Mouse (Mus musculus) left cerebral cortex, postnatal 14 days (tissue): ENCODE data around the gene Krr1. TPM values are rescaled to one million over a fixed set of nuclear protein-coding genes. Genes with fewer than 3 reads are reported as not detected.

Experiments used
- DNase-seq, 2 experiments: peaks; one replicate each; pipeline ENCODE4 v3.0.0; 2021 to 2022; ENCODE audit warnings: low spot score in 2 of 2, mixed read lengths in 1 of 2
- intact Hi-C: fragments of 180-260 bp; cut with DNase I; formaldehyde crosslinking; loops from one replicate; pipeline ENCODE4 v1.15.1; 2025
- long read RNA-seq, 2 experiments: library from polyadenylated mRNA; stranded (forward); transcript quantifications; one replicate each; pipeline ENCODE4 v2.0.0; 2021
- total RNA-seq, 2 experiments: library from RNA; stranded (reverse); gene quantifications; 2 replicates each; pipeline ENCODE4 v1.2.3; 2021

Gene Krr1
- 10 to 100 TPM; 31.0 to 33.5 TPM for total RNA-seq
- long read RNA-seq, experiment 1, full-length matches to known transcripts, result 25 of 28 reads
- long read RNA-seq, experiment 1, partial matches to known transcripts, result 1 of 28 reads
- long read RNA-seq, experiment 1, other reads (novel, unspliced or antisense), result 2 of 28 reads
- long read RNA-seq, experiment 2, full-length matches to known transcripts, result 29 of 32 reads
- long read RNA-seq, experiment 2, partial matches to known transcripts, result 0 of 32 reads
- long read RNA-seq, experiment 2, other reads (novel, unspliced or antisense), result 3 of 32 reads

DNA sequence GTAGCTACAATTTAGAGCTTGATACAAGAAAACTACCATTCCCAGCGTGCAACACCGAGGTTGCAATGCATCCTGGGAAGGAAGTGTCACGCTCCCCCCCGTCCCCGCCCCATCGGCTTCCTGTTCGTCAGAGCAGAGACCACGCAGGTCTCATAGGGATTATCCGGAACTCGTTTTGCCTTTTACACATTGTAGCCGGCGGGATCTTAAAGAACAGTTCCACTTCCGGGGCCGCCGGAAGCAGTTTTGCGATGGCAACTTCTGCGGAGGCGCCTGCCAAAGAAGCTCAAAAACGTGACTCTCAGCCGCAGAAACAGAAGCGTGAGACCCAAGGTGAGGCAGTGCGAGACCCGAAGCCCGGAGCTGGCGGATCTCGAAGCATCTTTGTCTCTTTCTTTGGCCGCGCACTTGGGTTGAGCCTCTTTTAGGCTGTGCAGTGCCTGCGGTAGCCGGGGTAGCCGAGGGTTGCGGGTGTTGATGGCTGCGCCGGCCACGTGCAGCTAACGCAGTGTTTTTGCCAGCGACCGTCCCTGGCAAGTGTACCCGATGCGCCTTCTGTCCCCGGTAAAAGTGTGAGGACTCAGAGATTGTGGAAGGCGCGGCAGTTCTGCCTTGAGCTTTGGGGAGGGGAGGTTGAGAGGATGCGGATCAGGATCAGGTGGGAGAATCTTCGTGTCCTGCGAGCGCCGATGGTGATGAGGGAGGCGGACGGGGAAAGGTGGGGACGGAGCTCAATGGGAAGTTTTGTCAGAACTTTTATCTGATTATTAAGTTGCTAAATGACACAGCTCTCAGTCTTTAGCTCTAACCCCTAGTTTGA lies at the start of gene Krr1:
TSS of gene Krr1 (plus strand) at position 123 of the 820 bp plus-strand sequence.
- intact Hi-C loops, result loop anchor here (10.0 kb wide), 1 partner anchor 832 kb away; no protein-coding TSS in a partner anchor
- DNase-seq, result peak; percentile 91 to 96

DNA sequence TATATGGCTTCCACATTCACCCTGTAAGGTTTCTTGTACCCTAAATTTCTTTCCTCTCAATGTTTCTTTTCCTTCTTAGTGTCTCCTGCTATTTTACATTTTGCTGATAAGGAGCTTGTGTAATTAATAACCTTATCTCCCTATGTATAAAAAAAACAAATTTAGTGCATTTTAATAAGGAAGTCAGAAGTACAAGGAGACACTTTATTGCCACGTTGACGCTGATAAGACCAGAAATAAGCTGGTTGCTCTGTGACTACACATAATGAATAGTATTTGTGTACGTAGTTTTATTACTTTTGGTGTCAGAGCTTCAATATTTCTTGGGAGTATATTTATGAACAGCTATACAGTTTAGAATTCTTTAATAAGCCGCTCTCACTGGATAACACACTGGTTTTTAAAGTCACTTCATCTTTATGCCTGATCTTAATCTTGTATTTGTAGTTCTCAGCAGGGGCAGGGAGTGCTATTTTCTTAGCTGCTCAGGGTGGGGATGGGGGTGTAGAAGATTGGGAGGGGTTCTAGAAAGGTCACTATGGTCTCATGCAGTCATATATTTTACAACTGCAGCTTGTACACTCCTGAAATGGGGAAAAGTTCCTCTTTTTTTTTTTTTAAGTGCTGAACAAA lies 48.8 kb upstream of the Krr1 start:
- DNase-seq, result no peak
- intact Hi-C loops, result loop anchor here (2.0 kb wide), 1 partner anchor 417 kb away; the partner anchor contains the start of gene Phlda1

DNA sequence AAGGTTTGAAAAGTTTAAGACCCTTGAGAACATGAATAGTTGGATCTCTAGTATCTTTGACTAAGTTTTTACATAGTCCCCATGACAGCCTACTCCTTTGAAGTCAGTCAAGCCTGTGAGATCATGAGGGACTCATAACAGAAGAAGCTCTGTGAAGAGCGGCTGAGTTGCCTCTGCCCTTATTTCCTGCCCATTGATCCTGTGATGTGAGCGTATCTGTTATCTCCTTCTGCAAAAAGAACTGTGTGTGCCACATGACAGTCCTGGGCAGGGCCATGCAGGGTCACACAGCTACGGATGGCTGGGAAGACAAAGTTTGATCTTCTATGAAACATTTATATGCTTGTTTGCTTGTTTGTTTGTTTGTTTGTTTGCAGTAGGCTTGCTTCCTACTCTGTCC lies 48.3 kb upstream of the Krr1 start:
- DNase-seq, result no peak
- intact Hi-C loops, result loop anchor here (2.0 kb wide), 1 partner anchor 417 kb away; the partner anchor contains the start of gene Phlda1

DNA sequence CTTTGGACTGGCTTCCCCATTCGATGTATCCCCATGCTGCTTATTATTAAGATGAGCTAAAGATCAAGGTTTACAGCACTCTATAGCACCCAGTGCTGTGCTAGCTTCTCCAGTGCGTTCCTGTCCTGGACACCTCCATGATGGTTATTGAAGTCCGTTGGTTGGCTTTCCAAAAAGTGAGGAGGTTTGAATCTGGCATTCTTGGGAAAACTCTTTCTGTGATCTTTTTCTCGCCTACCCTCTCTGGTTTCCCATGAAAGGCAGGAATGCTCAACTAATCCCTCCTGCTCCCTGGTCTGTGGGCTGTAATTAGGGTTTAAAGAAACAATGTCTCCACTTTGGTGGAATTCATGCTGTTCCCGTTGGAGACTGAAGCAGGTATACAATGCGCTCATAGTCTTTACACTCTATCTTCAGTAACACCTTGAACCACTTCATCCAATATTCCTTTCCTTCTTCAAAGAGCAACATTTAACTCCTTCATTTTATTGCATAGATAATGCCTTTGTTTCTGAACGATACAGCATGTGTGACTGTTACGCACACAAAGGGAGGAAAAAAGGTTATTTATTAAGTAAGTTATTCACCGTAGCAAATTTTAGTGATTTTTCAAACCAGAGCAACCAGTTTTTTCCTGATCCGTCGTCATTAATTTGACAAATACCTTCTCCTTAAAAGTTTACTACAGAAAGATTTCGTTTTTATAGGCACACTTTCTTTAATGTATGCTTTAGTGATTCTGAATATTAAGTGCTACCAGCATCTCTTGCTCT lies 47.6 kb upstream of the Krr1 start:
- DNase-seq, result no peak
- intact Hi-C loops, result loop anchor here (2.0 kb wide), 1 partner anchor 418 kb away; the partner anchor contains the start of gene Phlda1

DNA sequence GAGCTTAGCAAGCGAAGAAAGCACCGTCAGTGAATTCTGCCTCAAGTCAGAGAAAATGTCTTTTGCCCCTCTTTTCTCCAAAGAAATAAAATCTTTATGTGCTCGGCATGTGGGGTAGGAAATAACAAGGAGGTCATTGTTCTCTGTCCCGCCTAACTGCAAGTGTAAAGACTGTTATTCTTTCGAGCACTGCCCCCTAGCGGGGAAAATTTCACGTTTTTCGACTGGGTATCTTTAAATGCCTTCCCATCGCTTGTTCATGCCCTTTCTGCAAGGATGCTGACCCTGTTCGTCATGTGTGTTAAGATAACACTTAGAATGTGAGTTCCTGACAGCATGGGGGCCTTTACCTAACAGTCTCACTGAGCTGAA lies 47.0 kb upstream of the Krr1 start:
- intact Hi-C loops, result loop anchor here (2.0 kb wide), 1 partner anchor 419 kb away; the partner anchor contains the start of gene Phlda1
- peak; percentile 90 to 95 for DNase-seq

DNA sequence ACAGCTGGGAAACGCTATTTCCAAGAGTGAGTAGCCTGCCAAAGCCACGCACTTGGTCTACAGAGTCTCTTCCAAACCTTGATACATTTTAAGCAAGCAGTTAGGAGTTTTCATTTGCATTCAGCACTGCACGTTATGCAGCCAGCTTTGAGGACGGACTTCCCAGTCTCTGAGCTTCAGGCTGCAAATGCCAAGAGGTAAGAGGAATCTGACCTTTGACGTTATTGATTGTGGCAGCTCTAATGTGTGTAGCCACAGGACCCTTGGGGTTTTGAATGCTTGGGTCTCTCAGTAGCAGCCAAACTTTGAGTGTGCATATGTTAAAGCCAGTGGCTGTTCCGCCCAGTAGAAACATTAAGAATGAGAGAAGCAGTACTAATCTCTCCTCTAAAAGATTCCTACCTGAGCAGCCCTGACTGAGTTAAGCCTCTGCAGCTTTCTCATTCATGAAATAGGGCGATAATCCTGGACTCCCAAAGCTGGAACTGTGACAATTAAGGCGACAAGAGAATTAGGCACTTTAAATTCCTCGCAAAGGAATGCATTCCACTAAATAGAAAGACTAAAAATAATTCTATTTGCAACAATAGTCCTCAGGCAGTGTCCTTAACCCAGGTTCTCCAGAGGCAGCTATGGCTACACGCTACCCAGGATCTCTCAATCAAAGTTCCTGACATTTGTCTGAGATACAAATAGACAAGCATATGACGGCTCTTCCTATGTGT lies 39.7 kb upstream of the Krr1 start:
- intact Hi-C loops, result no loop called here
- DNase-seq, result no peak

DNA sequence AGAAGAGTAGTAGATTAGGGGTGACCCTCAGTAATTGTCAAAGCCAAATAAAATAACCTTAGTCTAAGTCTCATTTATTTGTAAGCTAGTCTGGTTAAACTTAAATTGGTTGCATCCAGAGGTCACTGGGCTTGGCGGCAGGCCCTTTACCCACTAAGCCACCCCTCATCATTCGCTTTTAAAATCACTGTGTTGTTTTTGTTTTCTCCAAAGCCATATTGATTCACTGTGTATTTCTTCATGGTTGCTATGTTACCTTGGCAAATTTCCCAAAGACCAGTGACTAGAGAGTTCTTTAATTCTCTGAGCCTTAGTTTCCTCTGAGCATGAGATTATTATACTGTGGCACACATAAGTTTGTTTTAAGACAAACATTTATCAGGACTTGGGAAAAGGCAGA lies 37.3 kb upstream of the Krr1 start:
- DNase-seq, result no peak
- intact Hi-C loops, result no loop called here

DNA sequence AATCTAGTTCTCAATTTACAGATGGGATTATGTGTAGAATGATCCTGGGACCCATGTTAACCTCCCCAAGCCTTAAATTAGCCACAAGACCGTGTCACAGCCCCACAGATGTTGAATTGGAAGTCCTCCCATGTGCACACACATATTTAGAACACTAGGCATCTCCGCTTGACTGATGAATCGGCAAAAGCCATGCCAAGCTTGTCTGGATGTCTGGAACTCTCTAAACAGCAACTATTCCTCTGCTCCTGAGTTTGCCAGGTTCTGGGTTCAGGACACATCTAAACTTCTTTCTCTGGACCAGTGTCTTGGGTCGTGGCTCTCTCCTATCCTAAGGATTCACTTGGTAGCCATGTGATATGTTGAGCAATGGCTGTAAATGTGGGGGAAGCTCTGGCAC lies 36.4 kb upstream of the Krr1 start:
- DNase-seq, result no peak
- intact Hi-C loops, result no loop called here

DNA sequence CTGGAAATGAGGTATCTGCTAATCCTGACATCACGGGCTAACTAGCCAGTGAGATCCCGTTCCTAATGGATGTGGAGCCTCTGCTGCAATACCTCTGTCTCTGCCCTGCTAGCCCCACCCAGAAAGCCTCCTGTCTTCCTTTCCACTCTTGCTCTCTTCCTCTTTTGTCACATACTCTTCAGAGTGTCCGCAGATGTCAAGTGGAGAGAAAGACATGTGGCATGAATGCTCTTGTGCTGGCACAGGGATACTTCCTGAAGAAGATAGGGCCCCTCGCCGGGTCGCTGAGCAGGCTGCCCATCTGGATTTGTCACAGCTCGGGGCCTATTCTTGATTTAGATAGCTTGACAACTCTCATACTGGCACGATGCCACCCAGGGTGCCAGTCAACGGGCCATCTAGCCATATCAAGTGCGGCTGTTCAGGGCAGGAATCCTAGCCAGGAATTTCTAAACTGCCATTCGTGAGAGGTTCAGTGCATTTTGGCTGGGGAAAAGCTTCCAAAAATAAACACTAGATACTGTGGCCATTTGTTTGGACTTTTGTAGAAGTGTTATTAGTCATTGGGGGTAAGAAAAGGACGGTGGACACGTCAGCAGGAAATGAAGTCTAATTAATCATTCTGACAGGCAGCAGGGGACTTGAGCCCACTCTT lies 35.8 kb upstream of the Krr1 start:
- DNase-seq, result no peak
- intact Hi-C loops, result no loop called here

DNA sequence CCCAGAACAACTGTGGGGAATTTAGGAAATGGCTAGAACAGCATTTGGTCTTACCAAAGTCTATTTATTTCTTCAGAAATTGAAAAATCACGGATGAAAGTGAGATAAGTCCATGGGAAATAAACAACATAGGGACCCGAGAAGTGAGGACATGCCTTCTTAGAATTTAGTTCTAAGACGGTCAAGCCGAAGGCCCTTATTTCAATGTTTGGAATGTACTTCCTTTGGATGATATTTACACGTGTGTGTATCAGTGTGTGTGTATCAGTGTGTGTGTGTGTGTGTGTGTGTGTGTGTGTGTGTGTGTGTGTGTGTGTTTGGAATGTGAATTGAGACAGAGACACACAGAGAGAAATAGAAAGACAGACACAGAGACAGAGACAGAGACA lies 35.3 kb upstream of the Krr1 start:
- no peak for DNase-seq
- intact Hi-C loops, result no loop called here

DNA sequence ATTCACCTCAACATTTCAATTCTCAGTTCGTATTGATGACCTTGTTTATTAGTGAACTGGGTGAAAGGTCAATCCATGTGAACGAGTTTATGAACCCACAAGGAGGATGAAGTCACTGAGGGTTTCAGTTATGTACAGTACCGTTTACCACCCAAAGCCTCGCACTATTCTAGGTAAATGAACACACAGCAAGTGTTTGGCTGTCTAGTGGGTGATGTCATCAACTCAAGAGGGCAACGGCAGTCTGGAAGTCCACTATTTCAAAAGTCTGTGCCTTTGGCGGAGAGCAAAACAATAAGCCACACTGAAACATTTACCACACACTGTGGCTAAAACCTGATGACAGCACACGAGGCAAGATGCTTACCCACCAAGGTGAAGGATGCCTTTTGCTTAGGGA lies 29.4 kb upstream of the Krr1 start:
- no peak for DNase-seq
- intact Hi-C loops, result no loop called here

DNA sequence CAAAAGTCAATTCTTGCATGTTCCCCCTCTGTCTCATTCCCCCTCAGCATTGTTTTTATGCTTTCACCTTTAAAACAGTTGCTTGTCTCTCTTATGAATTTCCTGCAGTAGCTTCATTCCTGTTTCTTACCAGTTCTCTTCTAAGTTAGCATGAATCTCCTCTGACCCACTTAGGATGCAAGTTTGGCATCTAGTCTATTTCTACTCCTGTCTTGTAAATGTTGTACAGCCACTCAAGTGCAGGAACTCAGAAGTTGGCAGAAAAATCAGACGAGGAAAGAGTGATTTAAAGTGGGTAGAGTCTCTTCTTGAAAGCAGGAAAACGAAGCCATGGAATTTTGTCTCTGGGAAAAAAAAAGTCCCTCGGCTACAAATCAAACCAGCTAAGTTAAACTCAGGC lies 26.9 kb upstream of the Krr1 start:
- intact Hi-C loops, result no loop called here
- DNase-seq, result no peak

DNA sequence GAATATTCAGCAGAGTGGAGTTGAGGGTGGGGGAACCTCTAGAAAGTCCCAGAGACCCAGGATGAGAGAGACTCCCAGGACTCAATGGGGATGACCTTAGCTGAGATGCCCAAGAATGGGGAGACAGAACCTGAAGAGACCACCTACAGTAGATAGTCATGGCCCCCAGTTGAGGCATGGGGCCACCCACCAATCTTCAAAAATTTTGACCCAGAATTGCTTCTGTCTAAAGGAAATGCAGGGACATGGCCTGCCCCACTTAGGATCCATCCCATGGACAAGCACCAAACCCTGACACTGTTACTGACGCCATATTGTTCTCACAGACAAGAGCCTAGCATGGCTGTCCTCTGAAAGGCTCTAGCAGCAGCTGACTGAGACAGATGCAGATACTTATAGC lies 24.4 kb upstream of the Krr1 start:
- no peak for DNase-seq
- intact Hi-C loops, result no loop called here

DNA sequence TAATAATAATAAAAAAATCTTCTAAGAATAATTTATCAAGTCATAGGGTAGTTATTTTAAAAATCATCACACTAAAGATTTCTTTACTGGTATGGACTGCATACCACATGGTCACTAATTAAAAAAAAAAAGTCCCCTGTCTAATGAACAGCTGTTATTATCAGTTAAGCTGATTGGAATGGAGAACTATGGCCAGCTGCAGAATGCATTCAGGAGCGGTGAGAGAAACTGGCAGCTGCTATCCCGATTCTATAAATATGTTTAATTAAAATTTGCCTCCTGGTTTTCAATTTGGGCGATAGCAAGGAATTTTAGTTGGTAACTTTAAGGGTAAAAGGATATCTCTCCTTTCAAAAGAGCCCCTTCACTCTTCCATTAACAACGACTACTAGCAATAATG lies 23.5 kb upstream of the Krr1 start:
- DNase-seq, result no peak
- intact Hi-C loops, result no loop called here

DNA sequence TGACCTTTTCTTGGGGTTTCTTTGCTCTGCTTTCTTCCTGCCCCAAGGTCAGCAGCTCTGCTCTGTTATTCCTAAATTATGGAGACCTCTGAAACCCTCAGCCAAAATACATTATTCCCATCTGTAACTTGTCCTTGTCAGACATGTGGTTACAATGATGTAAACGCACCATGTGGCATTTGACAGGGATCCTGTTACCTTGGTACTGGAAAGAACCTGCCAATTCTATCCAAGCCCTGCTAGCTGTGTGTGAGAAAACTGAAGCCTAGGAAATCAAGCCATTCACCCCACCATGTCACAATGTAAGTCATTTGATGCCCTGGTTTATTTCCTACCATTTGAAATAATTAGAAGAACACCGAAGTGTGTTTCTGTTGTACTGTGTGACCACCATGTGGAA lies 16.6 kb upstream of the Krr1 start:
- intact Hi-C loops, result no loop called here
- DNase-seq, result no peak

DNA sequence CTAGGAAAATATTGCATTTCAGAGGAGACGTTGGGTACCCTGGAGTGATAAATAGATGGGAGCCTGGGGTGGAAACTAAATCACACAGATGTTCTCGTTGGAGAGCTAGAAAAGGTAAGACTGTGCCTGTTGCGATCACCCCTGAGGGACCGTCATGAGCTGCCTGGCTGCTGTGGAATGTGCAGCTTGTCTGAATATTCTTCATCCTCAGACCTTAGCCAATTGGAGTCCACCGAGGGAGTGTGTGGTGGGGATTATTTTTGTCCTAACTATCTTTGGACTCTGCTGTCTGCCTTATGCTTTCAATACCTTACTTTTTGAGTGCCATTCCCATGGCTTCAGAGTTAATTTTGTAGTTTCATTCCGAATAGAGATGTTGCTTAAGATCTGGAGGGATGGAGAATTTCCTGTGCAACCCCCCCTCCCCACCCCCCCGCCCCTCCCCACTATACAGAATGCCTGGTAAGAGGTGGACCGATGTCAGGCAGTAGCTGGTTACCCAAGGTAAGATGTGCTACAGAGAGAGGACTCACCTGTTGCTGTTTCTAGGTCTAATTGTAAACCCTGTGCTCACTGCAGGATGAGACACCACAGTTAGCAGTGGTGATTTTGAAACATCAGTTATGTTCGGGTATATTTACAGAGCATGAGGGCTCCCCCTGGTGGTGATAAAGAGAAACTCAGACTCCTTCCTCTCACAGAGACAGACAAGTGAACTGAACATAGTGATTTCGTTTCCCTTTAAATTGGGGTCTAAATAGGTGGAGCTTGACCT lies 15.0 kb upstream of the Krr1 start:
- peak; percentile 84 to 89 for DNase-seq
- intact Hi-C loops, result loop anchor here (1.0 kb wide), 1 partner anchor 454 kb away; no protein-coding TSS in a partner anchor

DNA sequence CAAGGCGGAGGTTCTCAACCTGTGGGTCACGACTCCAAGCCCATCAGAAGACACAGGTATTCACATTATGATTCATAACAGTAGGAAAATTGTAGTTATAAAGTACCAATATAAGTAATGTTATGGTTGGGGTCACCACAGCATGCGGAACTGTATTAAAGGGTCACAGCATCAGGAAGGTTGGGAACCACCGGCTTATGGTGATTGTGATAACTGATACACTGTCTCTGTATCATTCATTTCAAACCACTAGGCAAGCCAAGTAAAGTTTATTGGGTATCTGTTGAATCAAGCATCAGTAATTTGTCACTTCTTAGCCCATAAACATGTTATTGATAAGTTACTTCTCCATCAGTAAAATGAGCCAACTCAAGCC lies 14.4 kb upstream of the Krr1 start:
- no peak for DNase-seq
- intact Hi-C loops, result no loop called here

DNA sequence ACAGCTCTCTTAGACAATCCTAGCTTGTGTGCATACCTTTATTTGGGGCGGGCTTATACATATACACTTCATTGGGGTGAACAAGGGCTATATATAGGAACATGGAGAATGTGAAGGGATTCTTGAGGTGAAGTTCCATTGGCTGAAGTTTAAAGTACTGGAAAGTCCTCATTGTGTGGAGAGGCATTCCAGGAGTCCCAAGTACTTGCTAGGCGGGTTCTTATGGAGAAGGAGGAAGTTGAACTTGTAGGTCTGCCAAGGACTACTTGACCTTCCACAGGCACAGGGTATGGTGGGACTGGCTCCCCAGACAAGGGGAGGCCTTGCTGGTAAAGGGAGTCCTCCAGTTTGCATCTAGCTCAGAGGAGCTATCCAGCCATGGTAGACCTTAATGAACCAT lies 13.1 kb upstream of the Krr1 start:
- intact Hi-C loops, result no loop called here
- no peak for DNase-seq
